Mouse (Mus musculus): ENCODE data around the gene Gfra4. TPM values are rescaled to one million over a fixed set of nuclear protein-coding genes. Genes with fewer than 3 reads are reported as not detected.
"Not testable (repeated sequence)": the region's sequence is repeated elsewhere in the genome, so short reads cannot be mapped to it uniquely, and the experiment has no call there.

The Gfra4 gene
- polyA plus RNA-seq, 1 experiment from 2014 or later: 2.8 TPM

GRCm38 (mm10) chr2:131046025-131046424, 3.1 kb upstream of the Gfra4 start:
- no peaks in the 10 kb centered on the region for H3K9me3 ChIP-seq (replicated peaks)
- H3K9ac ChIP-seq: no peak overlapping the region
- WGBS: 67% methylated on average over 2 of the region's 2 CpGs
- no peaks in the 10 kb centered on the region for H3K36me3 ChIP-seq
- no peak overlapping the region for H3K4me2 ChIP-seq
- ATAC-seq (replicated peaks; ENCODE audit: insufficient number of reproducible peaks, insufficient read depth, low FRiP score, low read depth): no peak
- H3K4me3 ChIP-seq: no peak overlapping the region
- peaks cover 16% of the 10 kb centered on the region for H3K4me1 ChIP-seq (replicated peaks)
- no peak overlapping the region for H3K27ac ChIP-seq
- peaks cover 31% of the 10 kb centered on the region for H3K27me3 ChIP-seq

- Histone ChIP-seq H3K4me1 (replicated peaks) (peaks cover 20% of the 10 kb centered on the region), H3K9me3 (replicated peaks) (no peaks in the 10 kb centered on the region), H3K9ac (no peak overlapping the region), H3K4me2 (peak overlapping the region; percentile 11; the same call in 1 of the 2 replicates), H3K27ac (peak overlapping the region; percentile 22; the same call in 1 of the 2 replicates), H3K4me3 (no peak overlapping the region), H3K27me3 (peaks cover 36% of the 10 kb centered on the region), H3K36me3 (no peaks in the 10 kb centered on the region)
- ATAC-seq (replicated peaks; ENCODE audit: insufficient number of reproducible peaks, insufficient read depth, low FRiP score, low read depth): peak; percentile 44; the same call in 1 of the 2 replicates
- 45% methylated on average over 9 of the region's 9 CpGs for WGBS
Observed at GRCm38 (mm10) chr2:131044989-131045720, 2.3 kb upstream of the Gfra4 start.

- H3K9me3 ChIP-seq (replicated peaks): no peaks in the 10 kb centered on the region
- no peak overlapping the region for H3K4me2 ChIP-seq
- H3K27me3 ChIP-seq: peaks cover 44% of the 10 kb centered on the region
- 15% methylated on average over 7 of the region's 7 CpGs for WGBS
- H3K4me1 ChIP-seq (replicated peaks): peaks cover 20% of the 10 kb centered on the region
- no peak overlapping the region for H3K27ac ChIP-seq
- H3K9ac ChIP-seq: no peak overlapping the region
- no peaks in the 10 kb centered on the region for H3K36me3 ChIP-seq
- ATAC-seq (replicated peaks; ENCODE audit: insufficient number of reproducible peaks, insufficient read depth, low FRiP score, low read depth): no peak
- no peak overlapping the region for H3K4me3 ChIP-seq
Observed at GRCm38 (mm10) chr2:131044354-131044852, 1.5 kb upstream of the Gfra4 start.

GRCm38 (mm10) chr2:131040854-131041825, 1.7 kb downstream of the Gfra4 start:
- ATAC-seq (replicated peaks; ENCODE audit: insufficient number of reproducible peaks, insufficient read depth, low FRiP score, low read depth): no peak
- H3K4me1 ChIP-seq (replicated peaks): peaks cover 35% of the 10 kb centered on the region
- H3K36me3 ChIP-seq: no peaks in the 10 kb centered on the region
- no peaks in the 10 kb centered on the region for H3K9me3 ChIP-seq (replicated peaks)
- WGBS: 3% methylated on average over 107 of the region's 115 CpGs
- H3K27ac ChIP-seq: no peak overlapping the region
- peak overlapping the region; percentile 94 for H3K4me2 ChIP-seq
- peak overlapping the region; percentile 57 for H3K4me3 ChIP-seq
- peaks cover 52% of the 10 kb centered on the region for H3K27me3 ChIP-seq
- H3K9ac ChIP-seq: peak overlapping the region; percentile 50

- peaks cover 2% of the 10 kb centered on the region; the same call in 1 of the 2 replicates for H3K9me3 ChIP-seq (replicated peaks)
- no peak overlapping the region for H3K4me3 ChIP-seq
- 81% methylated on average over 5 of the region's 5 CpGs for WGBS
- ATAC-seq (replicated peaks; ENCODE audit: insufficient number of reproducible peaks, insufficient read depth, low FRiP score, low read depth): no peak
- H3K9ac ChIP-seq: no peak overlapping the region
- no peak overlapping the region for H3K4me2 ChIP-seq
- H3K27ac ChIP-seq: no peak overlapping the region
- peaks cover 25% of the 10 kb centered on the region for H3K4me1 ChIP-seq (replicated peaks)
- H3K27me3 ChIP-seq: peaks cover 56% of the 10 kb centered on the region
- no peaks in the 10 kb centered on the region for H3K36me3 ChIP-seq
Observed at GRCm38 (mm10) chr2:131038675-131039074, 4.2 kb downstream of the Gfra4 start.

GRCm38 (mm10) chr2:131038197-131038596, 4.7 kb downstream of the Gfra4 start:
- H3K4me3 ChIP-seq: no peak overlapping the region

GRCm38 (mm10) chr2:131037226-131037990, 5.5 kb downstream of the Gfra4 start:
- no peak overlapping the region for H3K4me3 ChIP-seq
- peaks cover 5% of the 10 kb centered on the region; the same call in 1 of the 2 replicates for H3K9me3 ChIP-seq (replicated peaks)
- peaks cover 25% of the 10 kb centered on the region for H3K4me1 ChIP-seq (replicated peaks)
- H3K36me3 ChIP-seq: no peaks in the 10 kb centered on the region
- 27% methylated on average over 17 of the region's 17 CpGs for WGBS
- H3K27ac ChIP-seq: 0 out of 2 replicates have a peak overlapping the region, but pooled peaks have one; percentile 11
- peak; percentile 50 for ATAC-seq (replicated peaks; ENCODE audit: insufficient number of reproducible peaks, insufficient read depth, low FRiP score, low read depth)
- peaks cover 46% of the 10 kb centered on the region for H3K27me3 ChIP-seq
- H3K9ac ChIP-seq: no peak overlapping the region
- no peak overlapping the region for H3K4me2 ChIP-seq

More at GRCm38 (mm10) chr2:131038197-131038596, 4.7 kb downstream of the Gfra4 start:
- H3K36me3 ChIP-seq: no peaks in the 10 kb centered on the region
- peaks cover 5% of the 10 kb centered on the region; the same call in 1 of the 2 replicates for H3K9me3 ChIP-seq (replicated peaks)
- 0 out of 2 replicates have a peak overlapping the region, but pooled peaks have one; percentile 11 for H3K27ac ChIP-seq
- H3K4me1 ChIP-seq (replicated peaks): peaks cover 25% of the 10 kb centered on the region
- no peak overlapping the region for H3K9ac ChIP-seq
- 90% methylated on average over 6 of the region's 6 CpGs for WGBS
- ATAC-seq (replicated peaks; ENCODE audit: insufficient number of reproducible peaks, insufficient read depth, low FRiP score, low read depth): no peak
- H3K4me2 ChIP-seq: no peak overlapping the region
- H3K27me3 ChIP-seq: peaks cover 53% of the 10 kb centered on the region

GRCm38 (mm10) chr2:131036757-131037156, 6.1 kb downstream of the Gfra4 start:
- H3K36me3 ChIP-seq: no peaks in the 10 kb centered on the region
- no peak for ATAC-seq (replicated peaks; ENCODE audit: insufficient number of reproducible peaks, insufficient read depth, low FRiP score, low read depth)
- H3K9ac ChIP-seq: no peak overlapping the region
- no peak overlapping the region for H3K4me2 ChIP-seq
- H3K27me3 ChIP-seq: peaks cover 39% of the 10 kb centered on the region
- H3K27ac ChIP-seq: no peak overlapping the region
- H3K4me3 ChIP-seq: no peak overlapping the region
- peaks cover 5% of the 10 kb centered on the region; the same call in 1 of the 2 replicates for H3K9me3 ChIP-seq (replicated peaks)
- peaks cover 25% of the 10 kb centered on the region for H3K4me1 ChIP-seq (replicated peaks)

- ATAC-seq (replicated peaks; ENCODE audit: insufficient number of reproducible peaks, insufficient read depth, low FRiP score, low read depth): no peak
- Histone ChIP-seq H3K27me3 (peaks cover 35% of the 10 kb centered on the region), H3K4me3 (no peak overlapping the region), H3K9ac (no peak overlapping the region), H3K36me3 (no peaks in the 10 kb centered on the region), H3K4me2 (no peak overlapping the region), H3K4me1 (replicated peaks) (peaks cover 22% of the 10 kb centered on the region), H3K27ac (no peak overlapping the region), H3K9me3 (replicated peaks) (peaks cover 5% of the 10 kb centered on the region; the same call in 1 of the 2 replicates)
- WGBS: 80% methylated on average over 2 of the region's 2 CpGs
Observed at GRCm38 (mm10) chr2:131036343-131036742, 6.5 kb downstream of the Gfra4 start.

- not testable (repeated sequence) for H3K4me3 ChIP-seq; H3K27me3 ChIP-seq; H3K9me3 ChIP-seq (replicated peaks); H3K9ac ChIP-seq; ATAC-seq (replicated peaks; ENCODE audit: insufficient number of reproducible peaks, insufficient read depth, low FRiP score, low read depth); H3K4me1 ChIP-seq (replicated peaks); H3K27ac ChIP-seq; H3K4me2 ChIP-seq; H3K36me3 ChIP-seq
- 35% methylated on average over 1 of the region's 1 CpGs for WGBS
Observed at GRCm38 (mm10) chr2:131031406-131031805, 11.5 kb downstream of the Gfra4 start.
